In genomic region chrX:162488630-162489029, GRCm38 (mm10) we compare ENCODE assay signal across 23 mouse cellular contexts.
"Had no signal": no experiment of that assay in that cellular context is flagged by ENCODE, and none has a peak within 500 bp of the region (broad histone marks: within the 10 kb centered on the region; RNA-seq: fewer than 3 reads in every experiment).

No protein-coding gene starts in this region.

- ATAC-seq: forebrain, postnatal 0 days; hindbrain, postnatal 0 days; intestine, embryonic 16.5 days had no signal

- H3K4me2 ChIP-seq: heart, embryonic 11.5 days; heart, embryonic 13.5 days; heart, embryonic 15.5 days; hindbrain, embryonic 13.5 days; hindbrain, embryonic 15.5 days; limb, embryonic 12.5 days had no signal

- H3K4me3 ChIP-seq: heart, adult 2 months; heart, embryonic 13.5 days; heart, embryonic 15.5 days; hindbrain, embryonic 13.5 days; hindbrain, embryonic 15.5 days; layer of hippocampus, adult 2 months; left cerebral cortex, adult 2 months; limb, embryonic 10.5 days; limb, embryonic 12.5 days had no signal

- H3K4me1 ChIP-seq: heart, embryonic 13.5 days; heart, embryonic 15.5 days; hindbrain, embryonic 13.5 days; hindbrain, embryonic 15.5 days; limb, embryonic 10.5 days; limb, embryonic 12.5 days had no signal

- H3K36me3 ChIP-seq: heart, embryonic 13.5 days; heart, embryonic 15.5 days; hindbrain, embryonic 13.5 days; hindbrain, embryonic 15.5 days; limb, embryonic 10.5 days; limb, embryonic 12.5 days had no signal

- H3K9me3 ChIP-seq: heart, embryonic 13.5 days; heart, embryonic 15.5 days; hindbrain, embryonic 13.5 days; hindbrain, embryonic 15.5 days; limb, embryonic 10.5 days; limb, embryonic 12.5 days had no signal

- H3K9ac ChIP-seq: forebrain, postnatal 0 days; heart, embryonic 13.5 days; heart, embryonic 15.5 days; hindbrain, embryonic 13.5 days; hindbrain, embryonic 15.5 days; limb, embryonic 12.5 days had no signal

- H3K27me3 ChIP-seq: heart, embryonic 13.5 days; heart, embryonic 15.5 days had no signal

- DNase-seq: forebrain, postnatal 0 days; gastrocnemius, postnatal 14 days; gastrocnemius, postnatal 36 days; heart, adult 11 months; heart, adult 2 months; heart, postnatal 14 days; heart, postnatal 36 days; kidney, adult 11 months; kidney, adult 2 months; kidney, postnatal 10 days; kidney, postnatal 25 days; kidney, postnatal 4 days had no signal

- H3K27ac ChIP-seq: heart, adult 2 months; heart, embryonic 13.5 days; heart, embryonic 15.5 days; hindbrain, embryonic 13.5 days; hindbrain, embryonic 15.5 days; hindbrain, postnatal 0 days; layer of hippocampus, adult 2 months; left cerebral cortex, adult 2 months; limb, embryonic 10.5 days; limb, embryonic 12.5 days had no signal
